Mouse (Mus musculus) cerebellum, adult 2 months (tissue): ENCODE data around the gene Lrmda. TPM values are rescaled to one million over a fixed set of nuclear protein-coding genes. Genes with fewer than 3 reads are reported as not detected.

ENCODE experiments used
- DNase-seq, 2 experiments: peaks; one replicate each; pipeline ENCODE4 v3.0.0; 2021
- H3K27ac ChIP-seq: fragments of 200-500 bp; 2 replicates; pipeline ENCODE4 v1.5.1; 2012; ENCODE audit warnings: low read length, control low read depth, inconsistent platforms; ENCODE audit not compliant: insufficient read depth
- H3K27me3 ChIP-seq: fragments of 200-500 bp; 2 replicates; pipeline ENCODE4 v1.6.1; 2012; ENCODE audit warnings: inconsistent platforms, mild to moderate bottlenecking, low read length, moderate library complexity; ENCODE audit not compliant: control insufficient read depth, insufficient read depth
- H3K4me1 ChIP-seq: fragments of 200-500 bp; 2 replicates; pipeline ENCODE4 v1.6.1; 2011; ENCODE audit warnings: low read length; ENCODE audit not compliant: control insufficient read depth, insufficient read depth
- H3K4me3 ChIP-seq: fragments of 200-500 bp; replicated peaks from 2 replicates; pipeline ENCODE3; 2011; ENCODE audit warnings: mild to moderate bottlenecking, low read depth, low read length, control low read depth; ENCODE audit not compliant: insufficient read depth
- CTCF ChIP-seq: fragments of 200-500 bp; IDR thresholded peaks from 2 replicates; pipeline ENCODE4 v1.5.1; 2011; ENCODE audit warnings: low read depth, mild to moderate bottlenecking, control low read depth, low read length, moderate library complexity, borderline replicate concordance; ENCODE audit not compliant: insufficient read depth
- POLR2A ChIP-seq: fragments of 200-500 bp; IDR thresholded peaks from 2 replicates; pipeline ENCODE4 v1.6.1; 2011; ENCODE audit warnings: low read length, control low read depth, borderline replicate concordance; ENCODE audit not compliant: insufficient read depth
- WGBS: fragments of 180-500 bp; shearing (Covaris S2); methylation state at CpG from one replicate; pipeline ENCODE4 v1.1.7; 2018; 5-methylcytosine and 5-hydroxymethylcytosine counted together
- polyA plus RNA-seq: library from polyadenylated mRNA; depleted of rRNA; stranded (reverse); fragments of >200 nt; gene quantifications from 2 replicates; pipeline ENCODE4 v1.2.3, GENCODE M21; 2012

Gene Lrmda
- polyA plus RNA-seq, 1 experiment = 0.65 TPM

- no peak for DNase-seq
- 92% methylated on average over 2 of the region's 2 CpGs for WGBS
- TF ChIP-seq POLR2A (no peak), CTCF (no peak)
- Histone ChIP-seq H3K4me3 (no peak overlapping the region), H3K27ac (no peak overlapping the region), H3K27me3 (no peaks in the 10 kb centered on the region; the same call in 1 of the 2 replicates), H3K4me1 (no peaks in the 10 kb centered on the region)
Measured at GRCm38 (mm10) chr14:22591186-22591585, 571.7 kb downstream of the Lrmda start.

GRCm38 (mm10) chr14:22597508-22597907 is 578.0 kb downstream of the Lrmda start:
- no peak for DNase-seq
- 72% methylated on average over 2 of the region's 2 CpGs for WGBS
- H3K4me1 ChIP-seq = no peaks in the 10 kb centered on the region
- no peak overlapping the region for H3K27ac ChIP-seq
- no peak overlapping the region for H3K4me3 ChIP-seq
- TF ChIP-seq CTCF (no peak), POLR2A (no peak)
- H3K27me3 ChIP-seq = no peaks in the 10 kb centered on the region

GRCm38 (mm10) chr14:22598638-22599037 is 579.1 kb downstream of the Lrmda start:
- WGBS = 55% methylated on average over 5 of the region's 5 CpGs
- H3K27me3 ChIP-seq = no peaks in the 10 kb centered on the region

GRCm38 (mm10) chr14:22600166-22600565 is 580.7 kb downstream of the Lrmda start:
- 21% methylated on average over 3 of the region's 3 CpGs for WGBS
- Histone ChIP-seq H3K27me3 (no peaks in the 10 kb centered on the region), H3K4me3 (no peak overlapping the region), H3K27ac (no peak overlapping the region), H3K4me1 (no peaks in the 10 kb centered on the region)
- DNase-seq = no peak
- TF ChIP-seq CTCF (no peak), POLR2A (no peak)

More at GRCm38 (mm10) chr14:22598638-22599037, 579.1 kb downstream of the Lrmda start:
- Histone ChIP-seq H3K27ac (no peak overlapping the region), H3K4me3 (no peak overlapping the region), H3K4me1 (no peaks in the 10 kb centered on the region)
- DNase-seq = no peak
- no peak for TF ChIP-seq POLR2A
- TF ChIP-seq CTCF = no peak

GRCm38 (mm10) chr14:22602308-22602707 is 582.8 kb downstream of the Lrmda start:
- Histone ChIP-seq H3K4me1 (no peaks in the 10 kb centered on the region), H3K27ac (no peak overlapping the region), H3K4me3 (no peak overlapping the region), H3K27me3 (no peaks in the 10 kb centered on the region)
- DNase-seq = no peak
- no peak for TF ChIP-seq POLR2A
- WGBS = 88% methylated on average over 2 of the region's 2 CpGs

GRCm38 (mm10) chr14:22608599-22608998 is 589.1 kb downstream of the Lrmda start:
- no peak for DNase-seq
- H3K27me3 ChIP-seq = no peaks in the 10 kb centered on the region
- H3K4me3 ChIP-seq = no peak overlapping the region
- TF ChIP-seq POLR2A (no peak), CTCF (no peak)
- WGBS = 64% methylated on average over 5 of the region's 5 CpGs
- H3K4me1 ChIP-seq = no peaks in the 10 kb centered on the region
- no peak overlapping the region for H3K27ac ChIP-seq

GRCm38 (mm10) chr14:22609261-22610245 is 590.0 kb downstream of the Lrmda start:
- H3K27ac ChIP-seq = no peak overlapping the region
- 87% methylated on average over 13 of the region's 13 CpGs for WGBS
- H3K27me3 ChIP-seq = no peaks in the 10 kb centered on the region
- H3K4me3 ChIP-seq = no peak overlapping the region
- DNase-seq = no peak
- TF ChIP-seq POLR2A (no peak), CTCF (no peak)
- no peaks in the 10 kb centered on the region for H3K4me1 ChIP-seq

- WGBS = 92% methylated on average over 3 of the region's 3 CpGs
- Histone ChIP-seq H3K4me3 (no peak overlapping the region), H3K27ac (no peak overlapping the region), H3K4me1 (no peaks in the 10 kb centered on the region), H3K27me3 (no peaks in the 10 kb centered on the region)
- no peak for DNase-seq
- TF ChIP-seq POLR2A = no peak
- no peak for TF ChIP-seq CTCF
Measured at GRCm38 (mm10) chr14:22611011-22611410, 591.5 kb downstream of the Lrmda start.
